Mouse (Mus musculus): Measurements from ENCODE around the gene Htatip2.

Htatip2 gene

GRCm38 (mm10) chr7:49786618-49787382 lies 27.9 kb downstream of the Htatip2 start:
- DNase-seq (ENCODE audit: low read depth, low spot score) = peak; percentile 73

GRCm38 (mm10) chr7:49787383-49787645 lies 28.4 kb downstream of the Htatip2 start:
- DNase-seq (ENCODE audit: low read depth, low spot score) = no peak

GRCm38 (mm10) chr7:49794304-49794703 lies 35.4 kb downstream of the Htatip2 start:
- no peak for DNase-seq (ENCODE audit: low read depth, low spot score)

- DNase-seq (ENCODE audit: low read depth, low spot score) = no peak
Observed at GRCm38 (mm10) chr7:49797171-49797570, 38.3 kb downstream of the Htatip2 start.

- DNase-seq (ENCODE audit: low read depth, low spot score) = no peak
Observed at GRCm38 (mm10) chr7:49803511-49803910, 44.6 kb downstream of the Htatip2 start.

- DNase-seq (ENCODE audit: low read depth, low spot score) = no peak
Observed at GRCm38 (mm10) chr7:49804638-49805165, 45.8 kb downstream of the Htatip2 start.

GRCm38 (mm10) chr7:49805618-49806017 lies 46.7 kb downstream of the Htatip2 start:
- DNase-seq (ENCODE audit: low read depth, low spot score) = no peak

GRCm38 (mm10) chr7:49807093-49807682 lies 48.3 kb downstream of the Htatip2 start:
- no peak for DNase-seq (ENCODE audit: low read depth, low spot score)

- no peak for DNase-seq (ENCODE audit: low read depth, low spot score)
Observed at GRCm38 (mm10) chr7:49807846-49808622, 49.1 kb downstream of the Htatip2 start.

- no peak for DNase-seq (ENCODE audit: low read depth, low spot score)
Observed at GRCm38 (mm10) chr7:49809100-49809499, 50.2 kb downstream of the Htatip2 start.

GRCm38 (mm10) chr7:49809562-49809961 lies 50.6 kb downstream of the Htatip2 start:
- DNase-seq (ENCODE audit: low read depth, low spot score) = no peak

- DNase-seq (ENCODE audit: low read depth, low spot score) = peak; percentile 35
Observed at GRCm38 (mm10) chr7:49811346-49811745, 52.4 kb downstream of the Htatip2 start.

GRCm38 (mm10) chr7:49819393-49819792 lies 60.5 kb downstream of the Htatip2 start:
- no peak for DNase-seq (ENCODE audit: low read depth, low spot score)

- no peak for DNase-seq (ENCODE audit: low read depth, low spot score)
Observed at GRCm38 (mm10) chr7:49821370-49821769, 62.5 kb downstream of the Htatip2 start.

- DNase-seq (ENCODE audit: low read depth, low spot score) = no peak
Observed at GRCm38 (mm10) chr7:49822028-49822427, 63.1 kb downstream of the Htatip2 start.
